Mouse (Mus musculus): Measurements from ENCODE around the gene Nmral1.

DNA sequence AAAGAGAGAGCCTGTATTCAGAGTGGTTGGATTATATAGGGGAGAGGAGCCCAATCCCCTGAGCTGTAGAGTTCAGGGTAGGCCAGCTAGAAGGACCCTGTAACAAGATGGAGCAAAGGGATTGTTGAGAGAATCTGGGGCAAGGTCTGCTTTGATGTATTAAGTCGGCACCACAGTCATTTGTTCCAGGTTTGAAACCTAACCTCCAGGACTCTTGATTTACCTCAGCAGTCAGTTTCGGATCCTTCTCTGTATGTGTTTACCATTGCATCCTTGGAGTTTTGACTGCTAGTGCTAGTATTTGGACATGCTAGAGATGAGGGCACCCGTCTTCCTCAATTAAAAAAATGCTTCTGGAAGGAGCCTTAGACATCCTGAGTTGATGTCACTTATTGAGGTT, 33.0 kb upstream of the Nmral1 start:
- TF ChIP-seq CTCF (IDR thresholded peaks at IDR 0.05; ENCODE audit: control insufficient read depth, insufficient read depth, insufficient replicate concordance, low read depth, low read length) (no peak), POLR2A (IDR thresholded peaks at IDR 0.05; ENCODE audit: control insufficient read depth, low read depth, low read length) (no peak)
